Mouse (Mus musculus) cerebellum, adult 11 months (tissue): ENCODE results near the gene Limk1.

Source experiments
- DNase-seq: peaks from one replicate; pipeline ENCODE4 v3.0.0; 2022

The Limk1 gene

DNA sequence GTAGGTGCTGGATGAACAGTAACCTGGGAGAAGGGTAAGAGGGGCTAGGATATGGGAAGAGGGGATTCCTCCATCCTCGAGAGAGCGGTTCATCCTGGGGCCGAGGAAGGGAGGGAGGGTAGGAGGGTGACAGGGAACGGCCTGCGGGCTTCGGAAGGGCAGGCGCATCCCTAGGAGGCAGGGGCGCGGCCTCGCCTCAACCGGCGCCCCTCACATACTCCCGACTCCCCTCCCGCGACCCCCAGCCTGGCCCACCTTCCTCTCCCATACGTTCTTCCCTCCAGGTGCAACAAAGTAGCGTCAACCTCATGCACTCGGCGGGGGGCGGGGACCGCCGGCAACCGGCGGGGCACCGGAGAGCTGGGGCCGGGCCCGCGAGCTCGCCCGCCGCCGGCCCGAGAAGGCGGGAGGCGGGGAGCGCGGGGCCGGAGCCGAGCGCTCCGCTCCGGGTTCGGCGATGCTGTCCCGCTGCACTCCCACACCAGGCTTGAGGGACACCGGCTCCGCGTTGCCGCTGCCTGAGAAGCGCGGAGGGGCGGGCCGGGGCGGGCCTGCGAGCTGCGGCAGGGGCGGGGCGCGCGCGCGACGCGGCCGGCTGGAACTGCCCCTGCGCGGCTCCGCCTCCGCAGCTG is at the start of gene Limk1:
Limk1 (minus strand) TSS at position 513 of the 632 bp plus-strand sequence.
- no peak for DNase-seq

DNA sequence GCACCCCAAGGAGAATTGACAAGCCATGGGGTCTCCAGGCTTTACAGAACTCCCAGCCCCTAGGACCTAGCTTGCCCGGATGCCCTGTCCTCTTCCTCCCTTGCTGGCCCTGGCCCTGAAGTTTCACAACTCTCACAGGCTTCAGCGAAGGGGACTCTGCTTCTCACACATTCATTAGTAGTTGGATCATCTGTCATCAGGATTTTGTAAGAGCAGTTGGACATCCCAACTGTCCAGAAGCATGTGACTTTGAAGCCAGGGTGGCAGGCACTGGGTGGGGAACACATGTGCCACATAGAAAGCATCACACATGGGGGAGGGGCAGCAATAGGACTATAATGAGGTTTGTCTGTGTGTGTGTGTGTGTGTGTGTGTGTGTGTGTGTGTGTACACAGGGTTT is 46.5 kb upstream of the Limk1 start:
- DNase-seq, result no peak

DNA sequence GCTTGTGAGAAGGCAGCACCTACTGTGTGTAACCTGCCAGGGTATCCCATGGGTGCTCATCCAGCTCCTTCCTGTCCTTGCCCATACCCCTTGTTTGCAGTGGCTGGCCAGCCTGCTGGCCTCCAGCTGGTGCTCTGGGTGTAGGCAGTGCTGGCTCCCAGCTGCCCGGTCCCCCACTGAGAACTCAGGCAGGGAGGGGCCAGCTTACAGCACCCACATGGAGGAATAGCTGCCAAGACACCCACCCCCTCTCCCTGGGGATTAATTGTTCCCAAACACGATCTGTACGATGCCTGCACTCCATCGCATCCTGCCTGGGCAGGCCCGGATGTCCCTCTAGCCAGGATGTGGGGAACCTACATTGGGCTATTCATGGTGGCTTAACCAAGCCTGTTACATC is 45.7 kb upstream of the Limk1 start:
- no peak for DNase-seq

DNA sequence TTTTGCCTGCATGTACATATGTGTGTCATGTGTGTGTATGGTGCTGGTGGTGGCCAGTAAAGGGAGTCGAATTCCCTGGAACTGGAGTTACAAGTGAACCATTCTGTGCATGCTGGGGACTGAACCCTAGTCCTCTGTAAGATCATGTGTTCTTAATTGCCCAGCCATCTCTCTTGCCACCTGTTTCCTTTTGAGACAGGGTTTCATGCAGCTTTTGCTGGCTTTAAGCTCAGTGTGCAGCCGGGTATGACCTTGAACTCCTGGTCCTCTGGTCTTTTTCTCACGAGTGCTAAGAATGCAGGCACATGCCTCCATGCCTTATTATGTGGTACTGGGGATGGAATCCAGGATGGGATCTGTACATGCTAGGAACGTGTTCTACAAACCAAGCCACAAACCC is 44.8 kb upstream of the Limk1 start:
- DNase-seq, result no peak

DNA sequence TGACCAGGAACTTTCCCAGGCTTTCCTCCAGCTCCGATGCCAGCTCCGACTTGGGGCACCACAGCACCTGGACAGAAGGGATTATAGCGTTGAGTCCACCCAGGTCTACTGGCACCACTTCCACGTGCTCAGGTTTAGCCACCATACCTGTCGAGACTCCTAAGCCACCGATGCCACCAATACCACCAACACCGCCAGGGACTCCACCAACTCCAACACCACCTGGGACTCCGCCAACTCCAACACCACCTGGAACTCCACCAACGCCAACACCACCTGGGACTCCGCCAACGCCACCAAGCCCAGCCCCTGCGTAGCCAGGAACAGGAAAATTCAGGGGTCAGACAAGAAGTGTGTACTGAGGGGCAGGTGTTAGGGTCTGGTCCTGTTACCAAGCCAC is 40.7 kb upstream of the Limk1 start:
- no peak for DNase-seq

DNA sequence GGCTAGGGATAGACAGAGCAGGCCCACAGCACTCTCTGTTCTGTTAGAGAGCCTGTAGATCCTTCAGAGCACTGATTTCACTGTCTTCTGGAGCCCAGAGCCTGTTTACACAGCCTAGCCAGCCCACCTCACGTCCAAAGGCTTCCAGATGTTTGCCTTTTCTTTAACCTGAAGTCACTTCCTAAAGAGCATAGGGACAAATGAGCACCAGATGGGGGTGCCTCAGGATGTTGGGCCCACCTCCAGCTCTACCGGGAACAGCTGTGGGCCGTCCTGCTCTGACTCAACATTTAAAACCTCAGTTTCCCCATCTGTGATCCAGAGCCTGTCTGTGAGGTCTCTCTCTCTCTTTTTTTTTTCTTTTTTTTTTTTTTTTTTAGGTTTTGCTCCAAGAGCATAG is 40.1 kb upstream of the Limk1 start:
- DNase-seq, result no peak

DNA sequence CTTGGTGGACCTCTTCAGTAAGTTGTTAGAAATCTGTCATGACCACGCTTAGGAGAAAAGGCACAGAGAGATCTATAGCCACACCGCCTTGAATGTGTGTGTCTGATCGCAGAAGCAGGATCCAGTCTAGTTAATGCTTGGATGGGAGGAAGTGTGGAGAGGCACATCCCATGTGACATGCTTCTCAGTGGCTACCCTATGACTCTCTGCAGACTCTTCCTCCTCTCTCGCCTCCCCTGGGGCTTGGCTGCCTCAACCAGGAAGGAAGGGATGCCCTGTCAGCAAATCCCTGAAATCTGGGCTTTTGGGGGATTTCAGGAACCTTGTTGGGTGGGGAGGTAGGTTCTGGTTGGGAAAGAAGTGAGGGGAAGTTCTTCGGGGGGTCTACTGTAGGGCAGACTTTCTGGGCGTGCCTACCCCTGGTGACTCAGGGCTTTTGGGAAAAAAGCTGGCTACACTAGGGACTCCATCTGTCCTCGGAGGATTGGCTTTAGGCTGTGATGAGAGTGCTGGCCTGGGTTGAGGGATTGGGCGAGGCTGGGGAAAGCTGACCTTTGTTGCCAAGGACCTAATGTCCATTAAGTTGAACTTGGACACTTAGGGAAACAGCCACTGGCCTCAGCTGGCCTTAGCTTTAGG is 38.7 kb upstream of the Limk1 start:
- no peak for DNase-seq

DNA sequence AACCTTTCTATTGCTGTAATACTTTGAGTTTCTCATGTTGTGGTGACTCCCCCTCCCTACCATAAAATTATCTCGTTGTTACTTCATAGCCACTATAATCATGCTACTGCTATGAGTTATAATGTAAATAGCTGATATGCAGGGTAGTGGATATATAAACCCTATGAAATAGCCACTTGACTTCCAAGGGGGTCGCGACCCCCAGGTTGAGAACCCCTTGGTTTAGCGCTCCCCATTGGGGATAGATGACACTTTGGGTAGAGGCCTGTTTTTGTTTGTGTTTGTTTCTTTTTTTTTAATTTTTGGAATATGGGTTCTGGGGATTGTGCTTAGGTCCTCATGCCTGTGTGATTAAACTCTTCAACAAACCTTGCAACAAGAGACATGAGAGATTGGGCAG is 36.9 kb upstream of the Limk1 start:
- no peak for DNase-seq

DNA sequence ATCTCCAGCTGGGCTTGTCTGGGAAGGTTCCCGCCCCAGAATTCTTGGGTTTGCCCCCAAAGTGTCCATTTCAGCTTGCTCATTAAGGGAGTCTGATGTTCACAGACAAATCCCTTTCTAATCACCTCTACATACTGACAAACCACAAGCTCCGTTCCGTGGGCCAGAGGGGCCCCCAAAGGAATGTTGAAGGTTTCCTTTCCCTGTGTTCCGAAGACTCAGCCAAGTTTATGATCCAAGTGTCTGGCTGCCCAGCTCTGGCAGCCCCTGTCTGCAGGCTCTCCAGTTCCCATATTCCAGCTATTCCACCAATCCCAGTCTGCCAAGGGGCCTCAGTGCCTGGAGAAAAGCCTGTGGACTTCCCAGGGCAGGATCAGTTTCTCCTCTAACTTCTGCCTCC is 31.7 kb upstream of the Limk1 start:
- no peak for DNase-seq

DNA sequence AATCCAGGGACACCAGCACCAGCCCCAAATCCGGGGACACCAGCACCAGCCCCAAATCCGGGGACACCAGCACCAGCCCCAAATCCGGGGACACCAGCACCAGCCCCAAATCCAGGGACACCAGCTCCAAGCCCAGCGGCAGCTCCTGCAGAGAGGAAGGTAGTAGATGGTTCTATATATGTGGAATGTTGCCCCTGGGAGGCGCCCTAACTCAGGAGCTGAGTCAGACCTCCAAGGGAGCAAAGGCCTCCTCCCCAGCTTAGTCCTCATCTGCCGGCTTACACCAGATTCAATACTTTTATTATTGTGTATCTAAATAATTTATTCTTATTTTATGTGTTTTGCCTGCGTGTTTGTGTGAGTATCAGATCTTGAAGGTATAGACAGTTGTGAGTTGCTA is 22.7 kb upstream of the Limk1 start:
- no peak for DNase-seq

DNA sequence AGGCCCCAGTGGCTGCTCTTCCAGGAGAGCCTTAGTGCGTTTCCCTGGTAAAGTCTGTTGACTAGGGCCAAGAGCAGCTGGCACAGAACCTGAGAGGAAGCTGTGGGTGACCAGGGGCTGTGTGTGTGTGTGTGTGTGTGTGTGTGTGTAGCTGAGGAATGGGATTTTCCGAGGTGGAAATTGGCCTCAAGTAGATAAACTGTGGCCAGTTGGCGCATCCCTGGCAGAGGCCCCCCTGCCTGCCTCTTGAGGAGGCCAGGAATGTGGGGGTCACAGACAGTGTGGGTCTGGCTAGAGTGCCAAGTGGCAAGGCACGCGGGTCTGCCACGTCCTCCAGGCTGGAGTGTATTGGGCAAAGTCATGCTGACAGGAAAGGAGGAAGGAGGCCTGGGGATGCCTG is 20.9 kb upstream of the Limk1 start:
- DNase-seq, result no peak

DNA sequence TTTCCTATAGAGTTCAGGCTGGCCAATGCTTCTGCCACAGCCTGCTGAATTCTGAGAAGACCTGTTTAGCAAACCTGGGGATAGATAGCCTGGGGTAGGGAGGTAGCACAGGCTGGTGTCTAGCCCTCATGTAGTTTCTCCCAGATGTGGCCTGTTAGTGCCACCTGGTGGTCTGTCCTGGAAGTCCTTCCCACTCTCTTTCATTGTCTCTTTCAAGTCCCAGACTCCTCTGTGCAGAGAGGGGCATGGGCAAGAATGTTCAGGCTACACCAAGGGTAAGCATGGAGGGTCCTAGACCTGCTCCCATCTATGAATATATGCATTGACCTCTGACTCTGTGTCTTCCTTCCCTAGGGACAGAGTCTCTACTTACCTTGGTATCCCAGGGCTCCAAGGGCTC is 15.8 kb upstream of the Limk1 start:
- DNase-seq, result peak; percentile 53

DNA sequence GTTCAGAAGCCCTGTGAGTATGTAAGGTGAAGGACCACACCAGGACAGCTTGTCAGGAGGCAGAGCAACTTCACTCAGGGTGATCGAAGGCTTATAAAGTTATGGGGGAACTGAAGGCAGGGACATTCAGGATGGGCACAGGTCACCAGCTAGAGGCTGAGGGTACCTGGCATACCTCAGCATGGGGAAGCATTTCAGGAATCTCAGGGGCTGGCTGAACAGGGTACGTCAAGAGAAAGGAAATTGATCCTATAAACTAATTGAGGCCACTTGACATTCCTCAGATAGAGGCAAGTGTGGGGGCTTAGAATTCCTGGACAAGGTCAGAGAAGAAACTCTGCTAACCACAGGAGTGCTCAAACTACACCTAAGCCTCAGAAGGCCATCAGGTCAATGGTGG is 7.1 kb upstream of the Limk1 start:
- no peak for DNase-seq

DNA sequence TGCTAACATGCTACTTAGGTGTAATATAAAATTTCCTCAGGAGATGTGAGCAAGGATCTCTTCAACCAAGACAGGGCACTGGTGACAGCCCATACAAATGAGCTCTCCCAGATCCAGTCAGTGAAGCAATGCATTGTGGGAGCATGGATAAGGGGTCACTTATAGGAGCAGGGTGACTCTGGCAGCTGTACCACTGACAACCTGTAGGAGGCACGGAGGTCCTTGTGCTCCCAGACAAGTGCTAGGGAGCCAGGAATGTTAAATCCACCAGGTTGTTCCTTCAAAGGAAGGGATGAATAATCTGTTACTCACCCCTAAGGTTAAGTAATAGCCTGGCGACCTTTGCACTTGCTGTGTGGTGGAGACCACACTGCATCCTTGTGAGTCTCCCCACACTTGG is 6.7 kb upstream of the Limk1 start:
- no peak for DNase-seq

DNA sequence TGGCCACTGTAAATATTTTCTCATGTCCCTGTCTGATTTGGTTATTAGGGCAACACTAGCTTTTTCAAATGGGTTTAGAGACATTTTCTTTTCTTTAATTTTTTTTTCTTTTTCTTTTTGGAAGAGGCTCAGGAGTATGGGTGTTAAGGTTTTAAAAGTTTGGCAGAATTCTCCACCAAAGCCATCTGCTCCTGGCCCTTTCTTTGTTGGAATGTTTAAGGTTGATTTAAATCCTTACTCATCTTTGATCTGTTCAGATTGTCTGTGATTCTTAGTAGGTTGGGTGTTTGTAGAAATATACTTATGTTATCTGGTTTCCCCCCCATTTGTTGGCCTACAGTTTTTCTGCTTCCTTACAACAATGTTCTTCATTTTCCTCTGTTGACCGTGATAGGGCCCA is 4.3 kb upstream of the Limk1 start:
- DNase-seq, result no peak

DNA sequence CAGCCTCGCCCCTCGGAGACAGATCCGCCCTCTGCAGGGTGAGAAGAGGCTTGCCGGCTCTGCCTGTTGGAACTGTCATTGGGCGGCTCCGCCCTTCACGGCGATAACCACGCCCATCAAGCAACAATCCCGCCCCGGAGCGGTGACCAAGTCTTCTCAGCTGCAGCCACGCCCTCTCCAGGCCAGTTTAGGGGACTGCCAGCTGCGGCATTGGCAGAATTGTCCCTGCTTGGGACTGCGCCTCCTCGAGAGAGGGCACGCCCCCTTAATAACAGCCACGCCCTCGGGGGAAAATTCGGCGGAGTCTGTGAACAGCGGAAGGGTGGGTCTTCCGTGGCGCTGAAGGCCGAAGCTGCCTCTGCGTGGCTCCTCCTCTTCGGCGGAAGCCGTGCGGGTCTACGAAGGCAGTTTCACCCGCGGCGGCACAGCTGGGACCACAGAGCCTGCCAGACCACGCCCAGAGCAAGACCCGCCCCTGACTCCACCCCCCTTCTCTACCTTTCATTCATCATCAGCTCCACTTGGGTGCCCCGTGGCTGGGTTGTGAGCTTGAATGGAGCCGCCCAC is 403 bp upstream of the Limk1 start:
- peak; percentile 97 for DNase-seq

DNA sequence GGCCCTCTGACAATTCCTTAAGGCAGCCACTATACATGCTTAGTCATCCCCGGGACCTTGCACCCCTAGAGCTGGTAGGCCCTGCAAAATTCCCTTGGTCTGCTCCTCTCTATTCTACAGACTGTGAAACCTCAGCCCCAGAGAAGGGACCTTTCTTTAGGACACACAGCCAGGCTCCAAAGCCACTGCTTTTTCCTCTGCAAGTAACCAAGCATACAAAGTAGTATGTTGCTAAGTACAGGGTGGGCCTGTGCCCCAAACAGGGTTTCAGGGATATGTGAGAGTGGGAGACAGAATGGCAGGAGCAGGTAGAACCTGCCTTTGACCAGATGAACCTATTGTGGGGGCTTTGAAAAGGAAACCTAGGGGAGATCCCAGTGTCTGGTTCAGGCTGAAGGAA is 1.2 kb downstream of the Limk1 start:
- no peak for DNase-seq

DNA sequence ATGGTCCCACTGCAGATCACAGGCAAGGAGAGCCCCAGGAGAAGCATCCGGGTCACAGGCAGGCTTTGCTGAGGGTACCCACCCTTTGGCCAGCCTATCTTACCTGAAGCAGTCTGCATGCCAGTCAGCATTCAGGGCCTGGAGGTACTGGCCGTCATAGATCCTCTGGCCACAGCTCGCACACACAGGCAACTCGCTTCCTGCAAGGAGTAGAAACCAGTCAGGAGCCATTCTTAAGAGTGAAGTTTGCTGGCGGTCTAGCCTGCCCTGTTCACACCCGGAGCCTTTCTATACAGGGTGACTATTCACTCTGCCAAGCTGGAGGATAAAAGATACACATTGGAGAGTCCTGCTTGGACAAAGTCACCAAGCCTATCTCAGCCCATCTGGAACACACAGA is 1.9 kb downstream of the Limk1 start:
- DNase-seq, result no peak

DNA sequence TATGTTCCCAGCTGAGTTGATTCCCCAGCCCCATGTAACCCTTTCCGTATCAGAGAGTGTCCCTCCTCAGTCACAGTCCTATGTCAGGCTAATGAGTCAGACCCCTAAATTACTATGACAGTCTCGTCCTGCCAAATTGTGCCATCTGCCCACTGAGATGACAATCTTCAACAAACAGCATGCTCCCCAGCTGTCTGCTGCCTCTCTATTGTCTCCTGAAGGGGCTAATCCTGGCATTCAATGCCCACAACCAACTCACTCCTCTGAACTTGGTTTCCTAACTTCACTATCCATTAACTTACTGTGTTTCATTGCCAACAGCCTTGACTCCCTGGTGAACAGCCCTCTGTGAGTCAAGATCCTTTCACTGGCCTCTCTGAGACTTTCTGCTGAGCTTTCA is 4.0 kb downstream of the Limk1 start:
- no peak for DNase-seq

DNA sequence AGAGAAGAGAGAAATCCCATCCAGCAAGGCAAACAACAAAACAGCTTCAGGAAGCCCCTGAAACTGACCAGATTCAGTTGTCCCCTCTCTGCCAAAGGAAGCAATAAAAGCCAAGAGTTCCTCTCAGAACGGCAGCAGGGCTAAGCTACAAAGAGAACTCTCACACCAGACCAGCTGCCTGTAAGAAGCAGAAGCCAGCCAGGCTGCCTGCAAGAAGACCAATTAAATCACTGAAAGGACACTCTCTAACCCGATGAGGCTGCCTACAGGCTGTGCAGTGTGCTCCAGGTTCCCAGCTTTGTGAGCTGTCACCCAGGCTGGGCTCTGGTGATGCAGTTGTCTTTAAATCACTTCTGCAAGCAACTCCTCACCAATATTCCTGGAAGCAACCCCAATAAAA is 4.6 kb downstream of the Limk1 start:
- no peak for DNase-seq

DNA sequence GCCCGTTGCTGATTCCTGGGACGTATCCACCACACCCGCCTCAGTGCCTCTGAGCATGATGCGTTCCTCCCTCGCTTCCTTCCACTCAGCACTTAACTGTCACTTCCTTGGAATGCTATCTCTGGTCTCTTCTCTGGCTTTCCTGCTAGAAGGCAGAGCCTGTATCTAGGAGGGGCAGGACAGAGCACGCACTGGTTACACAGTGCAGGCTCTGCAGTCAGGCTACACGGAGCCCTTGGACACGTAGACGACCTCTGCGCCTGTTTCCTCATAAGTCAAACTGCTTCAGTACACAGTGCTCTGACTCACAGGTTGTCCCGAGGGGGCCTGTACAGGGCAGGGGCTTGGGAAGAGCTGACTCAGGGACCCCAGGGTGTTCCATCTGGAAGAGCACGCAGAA is 8.2 kb downstream of the Limk1 start:
- DNase-seq, result no peak

DNA sequence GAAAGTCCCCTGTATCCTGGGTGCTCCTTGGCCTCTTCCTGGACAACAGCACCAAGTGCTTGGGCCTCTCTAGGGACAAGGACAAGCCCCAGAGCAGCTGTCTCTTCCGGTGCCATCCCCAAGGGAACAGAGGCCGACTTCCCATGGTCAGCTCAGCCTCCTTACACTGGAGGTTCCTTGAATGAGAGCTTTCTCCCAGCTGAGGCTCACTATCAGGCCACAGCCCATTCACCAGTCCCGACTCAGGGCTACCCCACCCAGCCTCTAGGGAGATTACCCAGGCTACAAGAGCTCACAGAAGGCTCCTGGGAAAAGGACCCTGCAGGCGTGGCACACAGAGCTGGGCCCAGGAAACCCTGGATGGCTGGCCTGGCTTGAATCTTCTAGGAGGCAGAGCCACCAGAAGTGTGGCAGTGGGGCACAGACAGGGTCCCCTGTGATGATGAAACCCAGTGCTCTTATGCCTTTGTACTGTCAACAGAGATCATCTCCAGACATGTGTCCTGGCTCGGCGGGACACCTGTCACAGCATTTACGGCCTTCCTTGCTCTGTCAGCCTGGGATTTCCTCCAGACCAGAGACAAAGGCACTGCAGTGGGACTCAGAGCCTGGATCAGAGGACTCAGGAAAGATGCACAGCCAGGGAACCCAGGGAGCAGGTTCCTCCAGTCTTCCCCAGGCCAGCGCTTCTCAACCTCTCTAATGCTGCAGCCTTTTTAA is 9.4 kb downstream of the Limk1 start:
- DNase-seq, result no peak

DNA sequence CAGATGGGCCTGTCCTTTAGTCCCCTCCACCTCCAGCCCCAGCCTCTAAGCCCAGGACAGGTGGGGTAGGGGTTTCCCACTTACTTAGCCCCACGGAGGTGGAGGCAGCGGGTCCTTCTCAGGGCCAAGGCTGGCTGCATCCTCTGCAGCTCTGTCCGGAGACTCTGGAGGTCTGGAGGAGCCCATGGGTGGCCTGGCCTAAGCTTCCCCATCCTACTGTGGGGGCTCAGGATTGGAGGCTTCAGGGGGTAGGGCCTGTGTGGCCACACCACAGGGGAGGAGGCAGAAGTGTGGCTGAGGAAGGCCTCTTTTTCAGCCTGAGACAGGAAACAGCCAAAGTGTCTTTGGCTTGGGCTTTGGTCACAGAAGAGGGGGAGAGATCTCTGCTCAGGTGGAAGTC is 10.4 kb downstream of the Limk1 start:
- DNase-seq, result no peak

DNA sequence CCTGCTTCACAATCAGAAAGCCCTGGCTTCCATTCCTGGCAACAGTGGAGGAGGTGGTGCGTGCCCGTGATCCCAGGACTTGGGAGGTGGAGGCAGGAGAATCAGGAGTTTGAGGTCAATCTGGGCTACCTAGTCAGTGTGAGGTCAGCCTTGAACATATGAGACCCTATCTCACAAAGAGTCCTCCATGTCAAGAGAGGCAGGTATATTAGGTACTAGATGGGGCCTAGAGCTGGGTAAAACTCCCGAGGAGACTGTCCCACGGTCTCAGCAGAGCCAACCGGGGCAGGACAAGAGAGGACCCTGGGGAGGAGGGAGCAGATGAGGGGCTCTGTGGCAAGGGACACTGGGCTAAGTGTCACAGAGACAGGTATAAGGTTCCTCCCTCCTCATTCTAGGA is 10.9 kb downstream of the Limk1 start:
- no peak for DNase-seq
